Mouse (Mus musculus) MEL (cell line): ENCODE data around the gene Slc39a11. TPM values are rescaled to one million over a fixed set of nuclear protein-coding genes. Genes with fewer than 3 reads are reported as not detected.

Experiments used
- DNase-seq: peaks from one replicate; pipeline ENCODE4 v3.0.0; 2011; ENCODE audit warnings: low read depth, low spot score
- H3K27ac ChIP-seq: 2 replicates; pipeline ENCODE4 v1.5.1; 2012; ENCODE audit warnings: low read depth, mild to moderate bottlenecking, control low read depth, low read length, moderate library complexity; ENCODE audit not compliant: control insufficient read depth
- H3K27me3 ChIP-seq, 2 experiments: fragments of 150-350 bp in 1 of 2; sonication (generic) in 1 of 2; 2 replicates each; pipeline ENCODE4 v1.6.1; 2012; ENCODE audit warnings: low read length in 2 of 2, mild to moderate bottlenecking in 2 of 2, improper control_type of control experiment in 1 of 2, moderate library complexity in 1 of 2; ENCODE audit not compliant: insufficient read depth in 2 of 2, control insufficient read depth in 1 of 2
- H3K36me3 ChIP-seq, 2 experiments: 2 replicates each; pipeline ENCODE4 v1.6.1; 2012 to 2014; ENCODE audit warnings: low read length in 2 of 2, improper control_type of control experiment in 1 of 2, inconsistent platforms in 1 of 2, mild to moderate bottlenecking in 1 of 2; ENCODE audit not compliant: insufficient read depth in 2 of 2, control insufficient read depth in 1 of 2
- H3K4me1 ChIP-seq, 2 experiments: fragments of 150-350 bp in 1 of 2; sonication (generic) in 1 of 2; 2 replicates each; pipeline ENCODE4 v1.6.1; 2012; ENCODE audit warnings: low read length in 2 of 2, improper control_type of control experiment in 1 of 2, mild to moderate bottlenecking in 1 of 2; ENCODE audit not compliant: insufficient read depth in 2 of 2, control insufficient read depth in 1 of 2
- H3K4me3 ChIP-seq, 2 experiments: fragments of 150-350 bp in 1 of 2; sonication (generic) in 1 of 2; 2 replicates each; pipeline ENCODE4 v1.5.1; 2012; ENCODE audit warnings: low read depth in 2 of 2, low read length in 2 of 2, mild to moderate bottlenecking in 2 of 2, moderate library complexity in 2 of 2, control low read depth in 1 of 2, improper control_type of control experiment in 1 of 2; ENCODE audit not compliant: control insufficient read depth in 1 of 2, insufficient read depth in 1 of 2
- H3K79me2 ChIP-seq: 2 replicates; pipeline ENCODE4 v1.6.1; 2012; ENCODE audit warnings: mild to moderate bottlenecking, low read length, moderate library complexity; ENCODE audit not compliant: control insufficient read depth, poor library complexity, insufficient read depth
- H3K9ac ChIP-seq: 2 replicates; pipeline ENCODE4 v1.6.1; 2012; ENCODE audit warnings: low read depth, mild to moderate bottlenecking, control low read depth, low read length, moderate library complexity; ENCODE audit not compliant: control insufficient read depth, poor library complexity, severe bottlenecking
- H3K9me3 ChIP-seq: fragments of 150-350 bp; sonication (generic); replicated peaks from 2 replicates; pipeline ENCODE4 v1.6.1; 2012; ENCODE audit warnings: mild to moderate bottlenecking, low read length, improper control_type of control experiment, moderate library complexity; ENCODE audit not compliant: insufficient read depth
- CHD2 ChIP-seq: IDR thresholded peaks from 2 replicates; pipeline ENCODE4 v1.6.1; 2011; ENCODE audit warnings: low read length, improper control_type of control experiment
- EP300 ChIP-seq, 2 experiments: IDR thresholded peaks; 2 replicates each; pipeline ENCODE4 v1.6.1; 2011; ENCODE audit warnings: improper control_type of control experiment in 2 of 2, low read length in 2 of 2, low read depth in 1 of 2, mild to moderate bottlenecking in 1 of 2
- KAT2A ChIP-seq: conservative IDR thresholded peaks from 2 replicates; pipeline ENCODE4 v1.6.1; 2012; ENCODE audit warnings: low read depth, low read length, improper control_type of control experiment, inconsistent platforms
- MAX ChIP-seq: IDR thresholded peaks from 2 replicates; pipeline ENCODE4 v1.6.1; 2011; ENCODE audit warnings: low read length, improper control_type of control experiment
- MAZ ChIP-seq: IDR thresholded peaks from 2 replicates; pipeline ENCODE4 v1.6.1; 2012; ENCODE audit warnings: low read depth, mild to moderate bottlenecking, inconsistent platforms, low read length, improper control_type of control experiment
- MXI1 ChIP-seq: IDR thresholded peaks from 2 replicates; pipeline ENCODE4 v1.6.1; 2011; ENCODE audit warnings: mild to moderate bottlenecking, low read depth, low read length, improper control_type of control experiment
- NRF1 ChIP-seq: IDR thresholded peaks from 2 replicates; pipeline ENCODE4 v1.6.1; 2014; ENCODE audit warnings: low read depth, mild to moderate bottlenecking, inconsistent platforms, low read length, improper control_type of control experiment, moderate library complexity; ENCODE audit not compliant: poor library complexity, insufficient read depth, severe bottlenecking
- RAD21 ChIP-seq: IDR thresholded peaks from 2 replicates; pipeline ENCODE4 v1.6.1; 2011; ENCODE audit warnings: mild to moderate bottlenecking, low read depth, low read length, improper control_type of control experiment
- SIN3A ChIP-seq: IDR thresholded peaks from 2 replicates; pipeline ENCODE4 v1.6.1; 2012; ENCODE audit warnings: low read length, improper control_type of control experiment, inconsistent platforms
- SMC3 ChIP-seq: IDR thresholded peaks from 2 replicates; pipeline ENCODE4 v1.6.1; 2011; ENCODE audit warnings: low read depth, low read length, improper control_type of control experiment
- TBP ChIP-seq: IDR thresholded peaks from 2 replicates; pipeline ENCODE4 v1.8.0; 2011; ENCODE audit warnings: low read depth, low read length, improper control_type of control experiment
- TCF12 ChIP-seq: IDR thresholded peaks from 2 replicates; pipeline ENCODE4 v1.6.1; 2014; ENCODE audit warnings: low read depth, mild to moderate bottlenecking, inconsistent platforms, low read length, improper control_type of control experiment, moderate library complexity
- UBTF ChIP-seq: IDR thresholded peaks from 2 replicates; pipeline ENCODE4 v1.6.1; 2012; ENCODE audit warnings: low read depth, mild to moderate bottlenecking, inconsistent platforms, low read length, improper control_type of control experiment, moderate library complexity, borderline replicate concordance; ENCODE audit not compliant: insufficient read depth
- USF1 ChIP-seq: IDR thresholded peaks from 2 replicates; pipeline ENCODE4 v1.6.1; 2014; ENCODE audit warnings: low read depth, mild to moderate bottlenecking, inconsistent platforms, low read length, improper control_type of control experiment, moderate library complexity
- ZKSCAN1 ChIP-seq: IDR thresholded peaks from 2 replicates; pipeline ENCODE4 v1.6.1; 2012; ENCODE audit warnings: low read depth, mild to moderate bottlenecking, inconsistent platforms, low read length, improper control_type of control experiment, moderate library complexity
- ZMIZ1 ChIP-seq: IDR thresholded peaks from 2 replicates; pipeline ENCODE4 v1.6.1; 2012; ENCODE audit warnings: low read depth, mild to moderate bottlenecking, inconsistent platforms, low read length, improper control_type of control experiment, moderate library complexity
- ZNF384 ChIP-seq: IDR thresholded peaks from 2 replicates; pipeline ENCODE4 v1.6.1; 2012; ENCODE audit warnings: low read depth, mild to moderate bottlenecking, inconsistent platforms, low read length, improper control_type of control experiment
- polyA plus RNA-seq, 2 experiments: library from polyadenylated mRNA; stranded (reverse) in 1 of 2; unstranded in 1 of 2; fragments of >175 nt in 1 of 2; fragments of >200 nt in 1 of 2; gene quantifications; 2 replicates each; pipeline versions ENCODE4 v1.2.1 to v1.2.4; 2012; ENCODE audit warnings: low replicate concordance in 2 of 2, low read depth in 1 of 2; ENCODE audit not compliant: insufficient read length in 2 of 2, insufficient read depth in 1 of 2, missing spikeins in 1 of 2
- total RNA-seq: library from RNA; depleted of rRNA; stranded (reverse); fragments of 300-350 nt; gene quantifications from 2 replicates; pipeline ENCODE4 v1.2.3, GENCODE M21; 2012

Slc39a11 gene
- total and polyA plus RNA-seq, 3 experiments: 34.2 to 45.6 TPM; not detected in 1

- TF ChIP-seq SIN3A (peak; percentile 69; the same call in 1 of the 2 replicates), SMC3 (no peak), MXI1 (peak; percentile 53), TCF12 (peak; percentile 63), ZKSCAN1 (no peak)
Measured at GRCm38 (mm10) chr11:113649353-113650210, at the start of gene Slc39a11 (continued).

GRCm38 (mm10) chr11:113699643-113700042, 49.8 kb upstream of the Slc39a11 start:
- TF ChIP-seq ZNF384 (no peak), USF1 (no peak), SMC3 (no peak)
- no peaks in the 10 kb centered on the region for H3K4me1 ChIP-seq
- no peak overlapping the region for H3K9ac ChIP-seq
- no peak overlapping the region for H3K27ac ChIP-seq
- H3K27me3 ChIP-seq: no peaks in the 10 kb centered on the region
- no peaks in the 10 kb centered on the region for H3K79me2 ChIP-seq
- no peaks in the 10 kb centered on the region for H3K9me3 ChIP-seq
- H3K36me3 ChIP-seq: no peaks in the 10 kb centered on the region; a peak in 1 of 4 replicates
- no peak for DNase-seq
- H3K4me3 ChIP-seq: no peak overlapping the region

- Histone ChIP-seq H3K9ac (no peak overlapping the region), H3K79me2 (no peaks in the 10 kb centered on the region), H3K27me3 (no peaks in the 10 kb centered on the region), H3K4me3 (no peak overlapping the region), H3K9me3 (no peaks in the 10 kb centered on the region), H3K36me3 (peaks cover 0 to 2% of the 10 kb centered on the region in 2 experiments; a peak in 2 of 4 replicates), H3K27ac (no peak overlapping the region), H3K4me1 (no peaks in the 10 kb centered on the region)
- no peak for DNase-seq
- TF ChIP-seq RAD21: no peak
- no peak for TF ChIP-seq UBTF
- no peak for TF ChIP-seq TBP
- TF ChIP-seq CHD2: no peak
- no peak for TF ChIP-seq MXI1
- TF ChIP-seq KAT2A: no peak
- TF ChIP-seq NRF1: no peak
- no peak for TF ChIP-seq ZKSCAN1
- no peak for TF ChIP-seq MAZ
- no peak for TF ChIP-seq ZMIZ1
- TF ChIP-seq EP300 (IDR thresholded peaks at IDR 0.05; ENCODE audit: low read depth in 1 of 2, low read length in 2 of 2): no peak
- no peak for TF ChIP-seq MAX
Measured at GRCm38 (mm10) chr11:113698013-113698545, 48.2 kb upstream of the Slc39a11 start.
